Mouse (Mus musculus) megakaryocyte, embryonic 14.5 days (primary cell): ENCODE results near the gene Col5a2.

Source experiments
- FLI1 ChIP-seq: IDR thresholded peaks from 2 replicates; pipeline ENCODE4 v1.6.1; 2012; ENCODE audit warnings: low read length, inconsistent platforms, mixed read lengths
- GATA1 ChIP-seq: IDR thresholded peaks from 3 replicates; pipeline ENCODE4 v1.6.1; 2012; ENCODE audit warnings: mixed read lengths, low read length, inconsistent platforms, borderline replicate concordance

DNA sequence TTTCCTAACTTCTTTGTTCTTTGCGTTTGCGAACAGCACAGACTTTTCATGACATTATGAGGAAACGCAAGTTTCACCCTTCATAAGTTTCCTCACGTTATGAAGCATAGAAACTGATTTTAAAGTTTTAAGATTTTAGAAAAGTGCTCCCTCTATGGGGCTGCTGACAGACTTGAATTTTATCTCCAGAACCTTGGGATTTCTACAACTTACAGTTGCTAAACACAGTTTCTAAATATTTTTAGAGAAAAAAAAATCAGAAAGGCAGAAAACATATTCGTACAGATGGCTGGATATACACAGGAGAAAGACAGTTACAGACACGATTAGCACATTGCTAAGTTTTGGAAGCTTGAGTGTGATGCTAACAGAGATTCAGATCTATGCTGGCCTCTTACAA is 1.6 kb downstream of the Col5a2 start:
- TF ChIP-seq GATA1, result no peak
- no peak for TF ChIP-seq FLI1
